Mouse (Mus musculus) T-helper 17 cell (primary cell): ENCODE measurements at regions not wholly inside any gene's neighbourhood (a gene's known extent, or its start where the extent isn't known, plus 50 kb on each side); places are given as distances from the start of the nearest gene placed in this dataset.
"Not testable (repeated sequence)": the region's sequence is repeated elsewhere in the genome, so short reads cannot be mapped to it uniquely, and the experiment has no call there.

ENCODE experiments used
- in situ Hi-C, 2 experiments: fragments of 300-600 bp; cut with MboI, MseI; formaldehyde crosslinking; loops; 1 replicate in 1 of 2; 2 replicates in 1 of 2; pipeline ENCODE4 v1.15.1; 2025; ENCODE audit warnings: high pct_unique_total_duplicates in 2 of 2

DNA sequence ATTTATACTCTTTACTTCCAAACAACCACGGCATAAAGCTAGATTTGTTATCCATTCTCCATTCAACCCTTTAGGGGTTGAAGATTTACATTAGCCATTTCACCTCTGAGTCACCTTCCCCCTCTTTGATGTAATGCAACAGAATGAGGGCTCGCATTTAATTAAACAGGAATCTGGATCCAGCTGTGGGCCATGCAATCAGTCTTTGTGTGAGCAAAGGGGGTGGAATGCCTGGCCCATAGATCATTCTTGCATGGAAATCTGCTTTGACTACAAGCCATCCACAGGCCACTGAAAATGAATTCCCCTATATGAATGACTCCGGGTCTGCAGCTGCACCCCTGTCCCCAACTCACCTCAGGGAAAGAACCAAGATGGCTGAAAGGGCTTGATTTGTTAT is 574.4 kb downstream of the Cypt12 start:
- in situ Hi-C loops, result no loop called here

- in situ Hi-C loops, result no loop called here
These were observed 575.8 kb downstream of the Cypt12 start for GRCm38 (mm10) chr3:18524011-18524410.

DNA sequence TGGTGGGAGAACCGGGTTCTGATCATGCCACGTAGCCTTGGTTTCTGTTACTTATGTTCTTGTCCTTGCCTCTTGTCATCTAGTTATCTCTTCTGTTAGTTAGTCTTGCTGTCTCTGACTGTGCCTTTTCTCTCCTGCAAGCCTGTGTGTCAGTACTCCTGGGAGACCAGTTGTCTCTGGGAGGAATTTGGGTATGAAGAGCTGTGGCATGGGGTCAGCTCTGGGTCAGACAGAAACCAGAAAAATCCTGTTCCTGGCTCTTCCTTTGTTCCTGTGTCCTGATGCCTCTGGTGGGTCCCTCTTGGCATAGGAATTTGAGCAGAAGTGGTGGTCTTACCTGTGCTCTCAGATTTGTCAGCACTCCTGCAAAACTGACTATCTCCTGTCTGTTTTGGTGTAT is 609.0 kb downstream of the Cypt12 start:
- in situ Hi-C loops, result no loop called here

GRCm38 (mm10) chr3:18560282-18560785 is 612.1 kb downstream of the Cypt12 start:
- in situ Hi-C loops, result no loop called here

DNA sequence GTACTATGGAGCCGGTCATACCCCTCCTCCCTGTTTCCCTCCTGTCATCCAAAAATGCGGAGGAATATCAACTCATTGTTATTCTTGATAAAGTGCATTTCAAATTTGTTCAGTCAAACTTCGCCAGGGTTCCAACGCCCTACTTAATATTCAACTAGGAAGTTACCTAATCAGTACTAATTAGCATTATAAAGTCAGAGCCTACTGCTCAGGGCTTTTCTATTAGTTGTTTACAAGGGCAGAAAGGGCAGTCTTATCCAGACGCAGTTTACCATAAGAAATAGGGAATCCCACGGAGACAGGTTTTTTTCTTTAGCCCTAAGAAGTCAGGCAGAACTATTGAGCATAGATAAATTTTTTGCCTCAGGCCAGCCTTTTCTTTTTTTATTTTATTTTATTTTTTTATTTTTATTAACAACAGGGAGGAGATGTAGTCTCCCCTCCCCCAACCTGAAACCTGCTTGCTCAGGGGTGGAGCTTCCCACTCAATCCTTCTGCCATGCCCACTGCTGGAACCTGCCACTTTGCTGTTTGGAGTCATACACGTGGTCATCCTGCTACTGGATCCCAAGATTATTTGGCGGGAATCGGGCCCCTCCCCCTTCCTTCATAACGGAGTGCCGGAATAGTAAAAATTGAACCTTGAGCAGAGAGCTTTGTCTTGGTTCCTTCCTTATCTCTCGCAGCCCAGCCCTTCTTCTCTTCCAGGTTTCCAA is 632.9 kb downstream of the Cypt12 start:
- in situ Hi-C loops, result not testable (repeated sequence)

DNA sequence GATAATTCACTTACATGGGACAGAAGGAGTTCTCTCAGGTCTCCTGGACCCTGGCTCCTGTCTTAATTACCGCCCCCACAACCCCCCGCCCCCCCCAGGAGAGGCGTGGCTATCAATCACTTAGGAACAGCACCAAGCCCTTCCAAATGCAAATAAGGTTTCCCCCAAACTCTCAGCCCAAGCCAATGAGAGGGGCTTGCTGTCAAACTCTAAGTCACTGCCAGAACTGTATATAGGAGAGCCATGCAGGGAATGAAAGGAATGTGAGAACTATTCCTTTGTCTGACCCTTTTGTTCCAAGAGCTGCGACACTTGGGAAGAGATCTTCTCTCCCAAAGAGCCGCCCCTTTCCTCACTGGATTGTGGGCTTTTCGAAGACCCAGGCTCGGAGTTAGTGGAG is 672.4 kb downstream of the Cypt12 start:
- in situ Hi-C loops, result no loop called here

- in situ Hi-C loops, result no loop called here
These were observed 675.7 kb downstream of the Cypt12 start for GRCm38 (mm10) chr3:18623831-18624304.

DNA sequence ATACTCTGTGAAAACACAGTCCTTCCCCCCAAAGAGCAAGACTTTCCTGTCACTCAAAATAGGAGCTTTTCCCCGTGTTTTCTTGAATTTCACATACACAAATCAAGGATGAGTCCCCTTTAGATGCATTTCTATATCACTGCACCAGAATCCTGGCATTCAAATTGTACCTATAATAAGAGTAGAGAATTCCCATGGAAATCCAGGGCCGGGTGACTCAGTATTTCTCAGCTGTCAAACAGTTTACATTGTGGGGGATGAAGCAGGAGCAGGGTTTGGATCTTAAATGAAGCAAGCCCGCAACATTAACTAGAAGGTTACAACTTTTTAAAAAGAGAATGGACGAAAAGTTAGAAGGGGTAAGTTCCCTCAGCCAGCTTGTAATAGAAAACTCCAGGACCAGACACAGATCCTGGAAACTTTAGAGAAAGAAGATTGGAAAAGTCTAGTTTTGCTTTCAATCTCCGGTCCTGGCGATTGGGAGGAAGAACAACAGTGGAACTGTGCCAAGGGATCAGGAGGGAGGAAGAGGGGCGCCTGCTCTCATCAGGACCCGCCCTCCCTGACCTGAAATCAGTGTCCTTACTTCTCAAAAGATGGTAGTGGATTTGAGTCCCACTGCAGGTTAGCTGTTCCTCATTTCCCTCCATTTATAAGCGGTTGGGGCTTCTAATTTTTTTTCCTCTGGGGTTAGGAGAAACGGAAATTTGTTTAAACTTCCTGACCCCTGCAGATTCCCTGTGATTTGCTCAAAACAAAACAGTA is 676.4 kb downstream of the Cypt12 start:
- in situ Hi-C loops, result no loop called here

- in situ Hi-C loops, result no loop called here
These were observed 677.5 kb downstream of the Cypt12 start for GRCm38 (mm10) chr3:18625395-18626328.

DNA sequence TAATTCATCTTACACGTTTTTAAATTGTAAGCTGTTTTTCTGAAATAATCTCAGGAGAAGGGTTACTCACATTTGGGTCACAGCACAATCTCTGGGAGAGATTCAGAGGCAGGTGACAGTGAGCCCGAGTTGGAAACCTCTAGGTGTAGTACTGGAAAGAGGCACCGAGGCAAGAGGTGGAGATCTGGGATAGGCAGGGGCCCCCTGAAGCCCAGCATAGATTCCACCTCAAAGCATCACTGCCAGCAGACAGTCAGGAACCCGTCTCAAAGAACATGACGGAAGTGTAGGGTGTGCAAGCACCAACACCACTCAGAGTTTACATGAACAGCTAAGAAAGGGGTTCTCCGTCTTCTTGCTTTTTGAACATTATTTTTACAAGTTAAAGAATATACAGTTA is 678.2 kb downstream of the Cypt12 start:
- in situ Hi-C loops, result no loop called here

GRCm38 (mm10) chr3:18626820-18627219 is 678.6 kb downstream of the Cypt12 start:
- in situ Hi-C loops, result no loop called here

DNA sequence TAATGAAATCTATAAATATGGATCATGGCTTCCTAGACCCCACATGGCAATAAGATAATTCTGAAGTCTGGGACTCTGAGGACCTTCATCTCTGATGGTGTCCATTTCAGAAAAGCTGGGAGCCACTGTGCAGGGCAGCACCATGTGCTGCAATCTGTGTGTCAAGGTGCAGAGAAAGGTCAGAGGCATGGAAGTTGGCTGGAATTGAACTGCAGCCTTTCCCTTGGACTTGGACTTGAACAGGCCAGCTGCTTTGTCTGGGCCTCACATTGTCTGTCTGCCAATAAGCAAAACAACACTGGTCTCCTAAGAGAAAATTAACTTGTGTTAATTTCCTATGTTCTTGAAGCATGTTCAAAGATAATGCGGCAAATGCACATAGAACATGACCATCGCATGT is 681.0 kb downstream of the Cypt12 start:
- in situ Hi-C loops, result no loop called here

DNA sequence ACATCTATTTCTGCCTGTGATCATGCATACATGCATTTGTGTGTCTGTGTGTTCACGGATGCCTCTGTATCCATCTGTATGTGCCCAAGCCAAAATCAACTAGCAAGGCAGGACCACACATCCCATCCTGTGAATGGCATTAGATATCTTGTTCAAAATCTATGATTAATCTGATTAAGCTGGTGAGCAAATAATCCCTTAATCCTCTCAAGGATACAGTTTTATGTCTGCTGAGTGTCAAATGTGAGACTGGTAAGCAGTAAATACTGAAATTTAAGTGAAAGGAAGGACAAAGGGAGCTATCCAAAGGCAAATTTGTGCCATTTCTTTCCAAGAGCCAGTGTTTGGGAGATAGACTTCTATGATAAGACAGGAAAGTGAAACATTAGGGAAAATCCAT is 683.4 kb downstream of the Cypt12 start:
- in situ Hi-C loops, result no loop called here

DNA sequence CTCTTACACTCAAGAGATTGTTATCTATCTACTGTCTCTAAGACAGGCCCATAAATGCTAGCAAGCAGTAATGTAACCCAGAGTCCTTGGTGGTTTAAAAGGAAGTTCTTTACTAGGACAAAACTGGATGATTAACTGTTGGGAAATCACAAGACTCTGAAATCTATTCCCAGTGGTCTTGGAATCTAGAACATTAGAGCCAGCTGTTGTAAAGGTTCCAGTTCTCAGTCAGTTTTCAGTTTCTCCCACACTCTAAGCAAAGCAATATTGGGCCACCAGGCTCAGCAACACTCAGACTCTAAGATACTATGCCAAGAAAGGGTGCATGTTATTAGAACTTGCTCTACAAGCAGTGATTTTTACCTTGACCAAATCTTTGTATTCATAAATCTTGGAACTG is 686.6 kb downstream of the Cypt12 start:
- in situ Hi-C loops, result no loop called here

GRCm38 (mm10) chr3:18637553-18637952 is 689.3 kb downstream of the Cypt12 start:
- in situ Hi-C loops, result no loop called here

DNA sequence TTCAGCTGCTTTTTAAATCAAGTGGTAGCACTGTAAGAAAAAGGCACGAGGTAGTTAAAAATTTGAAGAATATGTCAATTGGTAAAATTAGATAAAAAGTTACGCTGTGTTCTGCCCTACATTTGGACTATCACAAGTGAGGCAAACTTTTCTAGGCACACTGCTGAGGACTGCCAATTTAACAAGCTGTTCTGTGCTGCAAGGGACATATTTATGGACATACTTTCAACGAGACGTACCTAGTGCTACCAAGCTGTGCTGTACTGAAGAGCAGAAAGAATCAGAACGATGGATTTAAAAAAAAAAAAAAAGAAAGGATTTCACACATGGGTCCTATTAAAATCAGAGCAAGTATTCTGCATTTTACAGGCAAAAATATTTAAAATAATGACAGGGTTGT is 692.1 kb downstream of the Cypt12 start:
- in situ Hi-C loops, result no loop called here

DNA sequence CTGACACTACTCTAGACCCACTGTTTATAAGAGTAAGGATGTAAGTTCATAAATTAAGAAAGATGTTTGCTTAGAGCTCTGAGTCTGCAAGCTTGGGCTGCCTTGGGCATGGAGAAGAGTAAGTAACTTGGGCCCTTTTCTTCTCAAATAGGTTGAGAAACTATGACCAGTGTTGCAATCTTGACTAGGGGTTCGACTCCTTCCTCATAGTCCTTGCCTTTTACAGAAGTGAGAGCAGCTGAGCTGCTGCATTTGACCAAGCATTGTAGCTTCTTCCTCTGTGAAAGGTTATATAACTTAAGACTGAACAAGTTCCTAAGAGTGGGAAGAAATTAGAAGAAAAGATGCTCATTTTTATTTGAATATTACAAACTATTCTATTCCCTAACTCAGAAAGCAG is 693.5 kb downstream of the Cypt12 start:
- in situ Hi-C loops, result no loop called here

DNA sequence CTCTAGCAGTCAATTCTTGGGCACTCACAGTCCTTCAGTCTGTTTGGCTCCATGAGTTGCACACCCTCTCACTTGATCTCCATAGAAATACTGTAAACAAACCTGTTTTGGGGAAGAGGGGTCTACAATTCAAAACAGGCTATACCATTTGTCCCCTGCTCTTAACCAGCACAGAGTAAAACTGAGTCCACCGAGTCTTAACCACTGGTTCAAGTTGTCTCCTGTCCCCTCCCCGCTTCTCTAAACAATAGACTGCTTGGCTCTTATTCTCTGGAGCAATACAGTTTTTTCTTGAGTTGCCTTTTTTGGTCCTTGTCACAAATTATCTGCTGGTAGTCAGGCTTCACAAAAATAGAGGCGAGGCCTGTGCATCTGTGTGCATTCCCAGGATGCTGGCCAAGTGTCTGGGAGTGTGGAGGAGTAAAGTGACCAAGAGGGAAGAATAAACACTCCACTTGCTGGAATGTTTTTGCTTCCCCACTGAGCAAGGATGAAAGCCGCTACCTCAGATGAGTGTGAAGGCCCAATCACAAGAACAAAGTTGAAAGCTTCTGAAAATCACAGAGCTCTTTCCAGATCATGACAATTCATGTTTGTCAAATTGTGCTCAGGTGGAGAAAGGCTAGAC is 695.3 kb downstream of the Cypt12 start:
- in situ Hi-C loops, result no loop called here

DNA sequence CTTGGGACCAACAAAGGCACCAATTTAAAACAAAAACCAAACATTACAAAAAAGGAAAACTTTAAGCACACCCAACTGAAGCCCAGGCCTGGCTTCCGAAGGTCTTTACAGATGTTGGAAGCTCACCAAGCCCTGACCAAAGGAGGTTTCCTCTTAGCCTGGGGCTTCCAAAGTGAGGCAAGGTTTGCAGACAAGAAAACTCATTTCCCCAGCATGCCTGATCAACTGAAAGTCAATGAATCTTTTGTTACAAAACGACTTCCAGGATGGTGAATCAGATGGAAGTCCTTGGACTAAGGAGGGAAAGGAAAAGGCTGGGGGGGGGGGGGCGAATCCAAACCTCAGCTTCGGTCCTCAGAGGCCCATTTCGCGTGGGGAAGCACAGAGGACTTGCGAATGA is 697.3 kb downstream of the Cypt12 start:
- in situ Hi-C loops, result no loop called here

DNA sequence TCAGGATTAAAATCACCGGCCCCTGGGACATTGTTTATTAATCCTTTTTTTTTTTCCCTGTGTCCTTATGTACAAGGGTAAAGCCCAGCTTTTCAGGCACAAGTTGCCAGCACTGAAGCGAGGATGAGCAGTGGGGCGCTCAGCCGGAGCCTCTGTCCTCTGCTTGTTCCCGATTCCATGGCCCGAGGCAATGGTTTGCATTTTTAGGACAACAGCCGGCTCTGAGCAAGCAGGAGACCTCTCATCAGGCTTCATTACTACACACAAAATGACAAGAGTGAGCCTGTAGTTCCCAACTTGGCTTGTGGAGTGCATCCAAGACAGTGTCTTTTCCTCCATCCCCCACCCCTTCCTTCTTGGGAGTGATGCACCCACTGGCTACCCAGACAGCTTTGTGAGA is 697.7 kb downstream of the Cypt12 start:
- in situ Hi-C loops, result no loop called here

DNA sequence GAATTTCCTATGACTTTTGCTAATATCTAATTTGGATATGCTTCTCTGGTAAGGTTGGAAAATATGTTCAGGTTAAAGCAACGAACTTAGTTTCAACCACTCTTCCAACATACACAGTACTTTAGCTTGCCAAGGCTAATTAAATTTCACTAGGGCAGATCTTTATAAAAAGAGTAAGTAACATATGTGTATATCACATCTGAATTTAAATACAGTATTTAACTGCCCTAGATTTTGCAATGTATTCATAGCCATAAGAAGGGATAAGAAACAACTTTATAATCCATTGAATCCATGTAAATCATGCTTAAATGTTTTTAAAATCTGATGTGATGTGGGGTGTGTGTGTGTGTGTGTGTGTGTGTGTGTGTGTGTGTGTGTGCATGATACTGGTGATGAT is 705.3 kb downstream of the Cypt12 start:
- in situ Hi-C loops, result no loop called here
